Mouse (Mus musculus): ENCODE measurements around the gene Kbtbd13.
A peak's percentile ranks its signal among the peaks of the same experiment; 100 is the strongest.

Gene Kbtbd13

DNA sequence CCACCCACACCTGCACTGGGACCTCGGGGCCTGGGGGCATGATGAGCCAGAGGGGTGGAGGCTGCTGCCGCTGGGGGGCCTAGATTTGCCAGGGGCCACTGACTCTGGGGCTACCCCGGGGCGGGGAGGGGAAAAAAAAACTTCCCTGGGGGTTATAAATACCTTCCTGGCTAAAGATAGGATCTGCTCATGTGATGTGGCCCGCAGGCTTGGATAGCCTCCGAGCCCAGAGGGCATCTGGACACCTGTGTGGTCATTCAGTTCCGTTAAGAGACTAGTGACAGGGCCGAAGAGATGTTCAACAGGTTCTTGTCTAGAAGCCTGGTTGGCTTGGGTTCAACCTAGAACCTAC is at the start of gene Kbtbd13:
Kbtbd13 (minus strand) TSS at position 40 of the 352 bp plus-strand sequence.
- no peak for DNase-seq (ENCODE audit: low spot score)

GRCm38 (mm10) chr9:65435671-65436301 is 44.3 kb upstream of the Kbtbd13 start, which contains the start of gene Mtfmt:
Mtfmt (plus strand) TSS chr9:65435782.
- DNase-seq (ENCODE audit: low spot score): peak; percentile 74

GRCm38 (mm10) chr9:65435211-65435610 is 43.8 kb upstream of the Kbtbd13 start:
- no peak for DNase-seq (ENCODE audit: low spot score)

DNA sequence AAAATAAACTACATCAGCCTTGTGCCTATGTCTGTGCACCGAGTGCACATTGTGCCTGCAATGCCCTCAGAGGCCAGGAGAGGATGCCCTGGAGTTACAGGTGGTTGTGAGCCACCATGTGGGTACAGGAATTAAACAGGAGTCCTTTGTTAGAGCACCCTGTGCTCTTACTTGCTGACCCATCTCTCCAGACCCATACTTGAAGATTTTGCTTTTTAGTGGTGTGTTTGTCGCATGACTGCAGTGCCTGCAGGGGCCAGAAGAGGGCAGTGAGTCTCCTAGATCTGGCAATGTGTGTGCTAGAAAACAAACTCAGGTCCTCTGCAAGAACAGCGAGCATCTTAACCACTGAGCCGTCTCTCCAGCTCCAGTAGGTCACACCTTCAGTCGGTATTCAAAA is 42.7 kb upstream of the Kbtbd13 start:
- DNase-seq (ENCODE audit: low spot score): peak; percentile 21

DNA sequence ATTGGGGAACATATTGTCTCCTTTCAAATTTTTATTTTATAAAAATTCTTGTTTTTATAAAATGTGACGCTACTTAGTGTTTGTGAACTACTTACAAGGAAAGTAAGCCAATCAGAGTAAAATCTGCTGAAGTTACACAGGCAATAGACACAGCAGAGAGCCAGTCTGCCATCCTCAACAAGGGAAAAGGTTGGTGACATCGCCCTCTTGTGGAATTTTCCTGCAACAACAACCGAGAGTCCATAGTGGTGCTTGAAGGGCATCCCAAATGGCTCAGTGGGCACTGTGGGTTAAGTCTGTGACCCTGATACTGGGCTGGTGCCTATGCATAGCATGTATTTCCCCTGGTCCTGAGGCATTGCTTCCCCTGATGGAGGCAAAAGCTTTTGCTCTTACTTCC is 40.8 kb upstream of the Kbtbd13 start:
- peak; percentile 75 for DNase-seq (ENCODE audit: low spot score)

- DNase-seq (ENCODE audit: low spot score): no peak
Measured at GRCm38 (mm10) chr9:65430921-65431320, 39.5 kb upstream of the Kbtbd13 start.

DNA sequence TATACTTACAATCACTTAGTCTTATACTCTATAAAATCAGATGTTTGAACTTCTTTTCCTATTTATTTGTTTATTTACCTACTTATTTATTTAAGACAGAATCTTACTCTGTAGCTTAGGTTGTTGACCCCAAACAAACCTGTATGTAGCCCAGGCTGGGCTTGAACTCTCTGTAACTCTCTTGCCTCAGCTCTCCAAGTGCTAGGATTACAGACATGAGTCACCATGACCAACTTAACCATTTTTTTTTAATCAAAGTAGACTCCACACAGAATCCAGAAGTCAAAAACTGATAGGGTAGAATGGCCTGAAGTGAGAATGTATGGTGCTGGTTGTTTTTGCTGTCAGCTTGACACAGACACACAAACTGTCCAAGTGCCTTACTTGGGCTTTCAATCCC is 38.9 kb upstream of the Kbtbd13 start:
- DNase-seq (ENCODE audit: low spot score): no peak

GRCm38 (mm10) chr9:65428003-65428402 is 36.6 kb upstream of the Kbtbd13 start:
- no peak for DNase-seq (ENCODE audit: low spot score)

GRCm38 (mm10) chr9:65427511-65427910 is 36.1 kb upstream of the Kbtbd13 start:
- no peak for DNase-seq (ENCODE audit: low spot score)

- DNase-seq (ENCODE audit: low spot score): no peak
Measured at GRCm38 (mm10) chr9:65424393-65424792, 32.9 kb upstream of the Kbtbd13 start.

DNA sequence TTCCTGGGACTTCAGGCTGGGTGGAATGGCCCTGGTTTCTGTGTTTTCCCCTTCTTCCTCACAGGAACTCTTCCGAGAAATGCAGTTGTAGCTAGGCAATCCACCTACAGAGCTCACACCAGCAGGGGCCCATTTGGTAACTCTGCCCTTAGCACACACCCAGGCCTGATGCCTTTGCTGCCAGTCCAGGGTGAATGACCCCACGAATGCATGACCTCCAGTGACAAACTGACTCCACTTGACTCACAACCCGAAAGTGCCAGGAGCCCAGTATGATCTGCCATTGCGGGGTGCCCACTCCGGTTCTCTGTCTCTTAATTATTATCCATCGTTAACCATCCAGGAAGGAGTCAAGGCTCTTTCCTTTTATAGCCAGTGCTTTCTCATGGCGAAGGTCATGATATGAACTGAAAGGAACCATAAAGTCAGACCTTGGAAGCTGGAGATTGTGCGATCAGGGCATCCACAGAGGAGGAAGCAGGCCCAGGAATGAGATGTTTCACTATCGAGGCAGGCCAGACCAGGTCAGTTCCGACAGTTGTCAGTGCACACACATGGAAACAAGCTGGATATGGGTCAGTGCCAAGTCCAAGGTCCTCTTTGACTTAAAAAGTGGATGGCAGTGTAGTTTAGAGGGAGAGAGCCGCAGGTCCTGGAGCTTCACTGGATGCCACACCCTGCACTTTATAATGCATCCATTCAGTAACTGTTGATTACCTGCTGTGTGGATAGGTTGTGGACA is 31.5 kb upstream of the Kbtbd13 start, which contains the start of gene Slc51b:
Slc51b (minus strand) TSS at position 196 of the 742 bp plus-strand sequence.
- no peak for DNase-seq (ENCODE audit: low spot score)

GRCm38 (mm10) chr9:65419633-65420032 is 28.2 kb upstream of the Kbtbd13 start:
- DNase-seq (ENCODE audit: low spot score): no peak

DNA sequence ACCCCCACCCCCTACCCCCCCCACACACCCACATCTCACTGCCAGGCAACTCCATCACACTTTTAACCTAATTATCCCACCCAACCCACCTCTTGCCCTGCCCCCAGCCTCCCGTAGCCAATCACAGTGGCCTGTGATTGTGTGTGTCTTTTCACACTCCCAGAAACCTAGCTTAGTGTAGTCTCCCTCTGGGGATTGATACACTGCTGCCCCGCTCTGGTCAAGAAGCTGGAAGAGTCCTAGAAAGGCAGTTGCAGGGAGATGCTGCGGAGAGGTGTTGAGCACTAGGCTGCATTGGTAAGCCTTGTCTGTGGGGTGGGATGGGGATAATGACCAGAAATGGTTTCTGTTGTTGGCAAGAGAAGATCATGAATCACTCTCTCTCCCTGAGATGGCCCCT is 26.3 kb upstream of the Kbtbd13 start:
- no peak for DNase-seq (ENCODE audit: low spot score)

- DNase-seq (ENCODE audit: low spot score): no peak
Measured at GRCm38 (mm10) chr9:65411326-65411725, 19.9 kb upstream of the Kbtbd13 start.

GRCm38 (mm10) chr9:65410378-65410777 is 18.9 kb upstream of the Kbtbd13 start:
- DNase-seq (ENCODE audit: low spot score): no peak

- no peak for DNase-seq (ENCODE audit: low spot score)
Measured at GRCm38 (mm10) chr9:65408871-65409295, 17.4 kb upstream of the Kbtbd13 start.

DNA sequence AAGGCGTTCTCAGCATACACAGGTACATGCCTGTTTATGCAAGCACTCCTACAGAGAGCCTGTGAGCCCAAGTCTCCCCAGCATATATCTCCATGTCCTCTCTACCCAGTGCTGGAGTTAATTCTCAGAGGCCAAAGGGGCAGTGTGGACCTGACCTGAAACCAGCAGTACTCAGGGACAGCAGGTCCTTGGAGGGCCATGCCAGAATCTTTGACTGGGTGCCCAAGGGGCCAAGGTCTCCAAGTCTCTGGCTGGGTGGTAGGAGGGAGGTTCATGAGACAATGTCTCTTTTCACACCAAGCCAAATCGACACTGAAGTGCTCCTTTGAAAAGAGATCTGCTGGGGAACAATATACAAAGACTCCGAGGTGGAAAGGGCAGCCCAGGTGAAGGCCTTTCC is 16.4 kb upstream of the Kbtbd13 start:
- DNase-seq (ENCODE audit: low spot score): no peak

DNA sequence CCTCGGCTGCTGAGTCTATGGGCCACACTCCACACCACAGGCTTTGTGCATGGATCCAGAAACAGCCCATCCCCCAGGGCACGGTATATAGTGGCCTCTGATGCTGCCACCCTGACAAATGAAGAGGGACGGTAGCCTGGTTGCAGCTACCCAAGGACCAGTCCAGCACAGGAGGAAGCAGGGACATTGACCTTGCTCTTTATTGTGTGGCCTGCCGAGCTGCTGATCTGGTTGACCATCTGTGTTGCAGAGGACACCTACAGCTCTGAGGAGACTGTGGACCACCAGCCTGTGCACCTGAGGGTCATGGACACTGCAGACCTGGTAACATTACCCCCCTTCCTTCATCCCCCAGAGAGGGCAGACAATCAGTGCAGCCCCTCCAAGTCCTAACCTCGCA is 15.9 kb upstream of the Kbtbd13 start:
- no peak for DNase-seq (ENCODE audit: low spot score)

DNA sequence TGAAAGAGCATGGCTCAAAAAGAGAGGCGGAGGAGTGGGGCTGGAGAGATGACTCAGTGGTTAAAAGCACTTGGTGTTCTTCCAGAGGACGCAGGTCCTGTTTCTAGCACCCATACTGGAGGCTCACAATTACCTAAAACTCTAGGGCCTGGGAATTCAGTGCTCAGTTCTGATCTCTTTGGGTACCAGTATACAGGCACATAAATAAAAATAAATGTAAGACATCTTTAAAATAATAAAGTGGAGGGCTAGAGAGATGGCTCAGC is 13.7 kb upstream of the Kbtbd13 start:
- no peak for DNase-seq (ENCODE audit: low spot score)

DNA sequence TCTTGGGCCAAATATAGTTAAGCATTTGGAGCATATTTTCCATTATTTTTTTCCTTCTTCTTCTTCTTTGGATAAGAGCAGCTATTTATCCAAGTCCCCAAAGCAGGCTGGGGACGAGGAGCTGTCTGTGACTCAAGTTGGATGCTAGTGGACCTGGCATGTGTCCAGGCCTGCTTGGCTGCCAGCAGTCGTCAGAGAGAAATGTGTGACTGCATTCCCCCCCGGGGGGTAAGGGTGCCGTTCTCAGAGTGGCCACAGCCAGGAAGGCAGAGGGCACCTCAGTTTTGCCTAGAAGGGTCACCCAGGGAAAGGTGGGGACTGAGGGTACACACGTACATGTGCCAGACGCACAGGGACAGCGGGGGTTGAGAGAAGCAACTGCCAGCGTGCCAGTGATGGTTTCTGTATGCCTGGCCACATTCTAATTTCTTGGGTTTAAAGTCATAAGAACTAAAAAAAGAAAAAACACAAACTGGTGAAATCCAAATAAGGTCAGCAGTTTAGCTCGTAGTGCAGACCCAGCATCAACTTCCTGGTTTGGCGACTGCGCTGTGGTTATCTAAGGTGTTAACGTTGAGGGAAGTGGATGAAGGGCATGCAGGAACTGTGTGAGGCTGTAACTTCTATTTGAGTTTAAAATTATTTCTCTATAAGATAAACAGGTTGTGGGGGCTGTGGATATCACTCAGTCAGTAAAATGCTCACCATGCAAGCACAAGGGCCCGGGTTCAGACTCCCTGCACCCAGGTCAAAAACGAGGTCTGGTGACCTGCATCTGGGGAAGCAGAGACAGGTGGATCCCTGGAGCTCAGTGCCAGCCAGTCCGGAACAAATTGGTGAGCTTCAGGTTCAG is 13.1 kb upstream of the Kbtbd13 start:
- no peak for DNase-seq (ENCODE audit: low spot score)

DNA sequence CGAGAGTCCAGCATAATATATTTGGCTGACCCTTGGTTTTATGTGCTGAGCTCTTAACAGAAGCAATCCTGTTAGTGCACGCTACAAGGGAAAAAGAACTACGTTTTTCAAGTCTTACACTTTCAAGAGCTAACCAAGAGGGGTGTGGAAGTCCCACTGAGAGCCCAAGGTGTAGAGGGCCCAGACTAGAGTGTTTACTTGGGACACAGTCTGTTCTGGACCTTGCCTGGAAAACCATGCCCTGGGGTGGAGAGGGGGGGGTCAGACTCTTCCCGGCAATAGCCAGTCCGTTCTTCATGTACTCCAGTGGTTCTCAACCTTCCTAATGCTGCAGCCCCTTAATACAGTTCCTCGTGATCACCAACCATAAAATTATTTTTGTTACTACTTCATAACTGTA is 8.5 kb upstream of the Kbtbd13 start:
- DNase-seq (ENCODE audit: low spot score): no peak

DNA sequence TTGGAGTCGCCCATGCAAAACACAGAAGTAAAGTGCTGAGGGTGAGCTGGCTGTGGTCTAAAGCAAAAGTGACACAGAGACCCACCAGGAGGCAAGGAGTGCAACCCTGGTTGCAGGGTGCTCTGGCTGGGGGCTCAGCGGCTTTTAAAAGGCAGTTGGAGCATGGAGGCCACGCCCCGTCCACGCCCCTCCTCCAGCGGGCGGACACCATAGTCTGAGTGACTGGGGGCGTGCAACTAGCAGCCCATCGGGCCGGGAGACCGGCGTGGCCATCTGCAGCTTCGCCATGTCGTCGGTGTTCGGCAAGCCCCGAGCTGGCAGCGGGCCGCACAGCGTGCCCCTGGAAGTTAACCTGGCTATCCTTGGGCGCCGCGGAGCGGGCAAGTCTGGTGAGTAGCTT is 6.8 kb upstream of the Kbtbd13 start, which contains the start of gene Rasl12:
Rasl12 (plus strand) TSS at position 228 of the 400 bp plus-strand sequence.
- DNase-seq (ENCODE audit: low spot score): peak; percentile 33

DNA sequence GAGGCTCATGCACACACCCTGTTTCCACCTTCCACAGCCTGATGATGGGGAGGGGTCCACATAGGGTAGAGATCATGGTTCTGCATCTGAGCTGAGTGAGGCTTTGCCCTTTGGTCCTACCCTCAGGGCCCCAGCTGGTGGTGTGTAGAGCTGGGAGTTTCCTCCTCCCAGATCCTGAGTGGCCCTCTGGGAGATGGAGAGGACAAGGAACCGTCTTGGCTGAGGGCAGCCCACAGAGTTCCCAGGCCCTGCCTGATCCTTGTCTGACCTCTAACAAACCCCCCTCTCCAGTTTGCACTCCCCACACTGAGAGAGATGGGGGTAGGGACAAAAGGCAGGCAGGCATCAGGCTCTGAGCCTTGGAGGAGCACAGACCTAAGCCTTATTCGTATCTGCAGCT is 2.9 kb upstream of the Kbtbd13 start:
- no peak for DNase-seq (ENCODE audit: low spot score)
